Mouse (Mus musculus) liver, embryonic 12.5 days (tissue): ENCODE data around the gene Cemip2. TPM values are rescaled to one million over a fixed set of nuclear protein-coding genes. Genes with fewer than 3 reads are reported as not detected.

Experiments
- ATAC-seq: fragments of 200-750 bp; cut with Nextera tagmentation; 2 replicates; pipeline ENCODE4 v1.8.0; 2017; ENCODE audit warnings: moderate number of reproducible peaks, mild to moderate bottlenecking, moderate library complexity
- H3K27ac ChIP-seq: fragments of 300-500 bp; sonication (generic); 2 replicates; pipeline ENCODE4 v1.5.1; 2016; ENCODE audit warnings: mild to moderate bottlenecking
- H3K27me3 ChIP-seq: fragments of 300-500 bp; sonication (generic); replicated peaks from 2 replicates; pipeline ENCODE4 v1.6.1; 2016; ENCODE audit warnings: mild to moderate bottlenecking, moderate library complexity
- H3K36me3 ChIP-seq: fragments of 300-500 bp; sonication (generic); 2 replicates; pipeline ENCODE4 v1.6.1; 2016; ENCODE audit warnings: mild to moderate bottlenecking, moderate library complexity
- H3K4me1 ChIP-seq: fragments of 300-500 bp; sonication (generic); 2 replicates; pipeline ENCODE4 v1.6.1; 2016
- H3K4me2 ChIP-seq: fragments of 300-500 bp; sonication (generic); 2 replicates; pipeline ENCODE4 v1.6.1; 2016; ENCODE audit warnings: mild to moderate bottlenecking, moderate library complexity
- H3K4me3 ChIP-seq: fragments of 300-500 bp; sonication (generic); 2 replicates; pipeline ENCODE4 v1.5.1; 2016; ENCODE audit warnings: mild to moderate bottlenecking, moderate library complexity
- H3K9ac ChIP-seq: fragments of 300-500 bp; sonication (generic); 2 replicates; pipeline ENCODE4 v1.6.1; 2016; ENCODE audit warnings: mild to moderate bottlenecking, moderate library complexity
- H3K9me3 ChIP-seq: fragments of 300-500 bp; sonication (generic); replicated peaks from 2 replicates; pipeline ENCODE4 v1.6.1; 2016; ENCODE audit warnings: mild to moderate bottlenecking, moderate library complexity
- WGBS: fragments of 180-500 bp; shearing (Covaris S2); methylation state at CpG from one replicate; pipeline ENCODE4 v1.1.7; 2016; ENCODE audit not compliant: insufficient replicate concordance; 5-methylcytosine and 5-hydroxymethylcytosine counted together
- polyA plus RNA-seq: library from polyadenylated mRNA; unstranded; fragments of >200 nt; fragmentation: Nextera tagmentation; extraction: Ambion mirVana; gene quantifications from 2 replicates; pipeline ENCODE4 v1.2.1, GENCODE M21; 2016

The Cemip2 gene
- 13.7 and 15.0 TPM in 2 replicates for polyA plus RNA-seq

- peaks cover 17% of the 10 kb centered on the region for H3K27me3 ChIP-seq
- WGBS = under 1% methylated on average over 75 of the region's 75 CpGs
- H3K9ac ChIP-seq = peak within 1 kb of the TSS; percentile 77
- H3K4me3 ChIP-seq = peak within 1 kb of the TSS; percentile 80
- H3K4me1 ChIP-seq = peaks cover 23% of the 10 kb centered on the region
- peak within 1 kb of the TSS; percentile 78 for H3K27ac ChIP-seq
- H3K36me3 ChIP-seq = no peaks in the 10 kb centered on the region
- peak within 1 kb of the TSS; percentile 95 for H3K4me2 ChIP-seq
- peak; percentile 98 for ATAC-seq
- H3K9me3 ChIP-seq = no peaks in the 10 kb centered on the region
Measured at GRCm38 (mm10) chr19:21778147-21778917, at the start of gene Cemip2. Gene Cemip2 (plus strand): TSS chr19:21778342.

- Histone ChIP-seq H3K9ac (no peak overlapping the region), H3K27ac (no peak overlapping the region), H3K36me3 (no peaks in the 10 kb centered on the region), H3K4me1 (no peaks in the 10 kb centered on the region), H3K4me3 (no peak overlapping the region), H3K9me3 (no peaks in the 10 kb centered on the region), H3K27me3 (no peaks in the 10 kb centered on the region), H3K4me2 (no peak overlapping the region)
- ATAC-seq = no peak
- WGBS = 70% methylated on average over 6 of the region's 6 CpGs
Measured at GRCm38 (mm10) chr19:21728342-21728741, 49.8 kb upstream of the Cemip2 start.

- WGBS = 77% methylated on average over 5 of the region's 5 CpGs
- no peak overlapping the region for H3K4me3 ChIP-seq
- no peak for ATAC-seq
- no peaks in the 10 kb centered on the region for H3K36me3 ChIP-seq
- 0 out of 2 replicates have a peak, but pooled peaks cover 1% of the 10 kb centered on the region for H3K4me1 ChIP-seq
- H3K9me3 ChIP-seq = no peaks in the 10 kb centered on the region
- no peak overlapping the region for H3K4me2 ChIP-seq
- H3K27ac ChIP-seq = no peak overlapping the region
- H3K27me3 ChIP-seq = no peaks in the 10 kb centered on the region
- no peak overlapping the region for H3K9ac ChIP-seq
Measured at GRCm38 (mm10) chr19:21731887-21732286, 46.3 kb upstream of the Cemip2 start.

GRCm38 (mm10) chr19:21733176-21733575, 45.0 kb upstream of the Cemip2 start:
- Histone ChIP-seq H3K27ac (no peak overlapping the region), H3K4me1 (peaks cover 11% of the 10 kb centered on the region), H3K36me3 (no peaks in the 10 kb centered on the region), H3K9me3 (no peaks in the 10 kb centered on the region), H3K27me3 (no peaks in the 10 kb centered on the region), H3K9ac (no peak overlapping the region), H3K4me3 (no peak overlapping the region), H3K4me2 (no peak overlapping the region)
- ATAC-seq = no peak
- 88% methylated on average over 2 of the region's 2 CpGs for WGBS

- Histone ChIP-seq H3K9ac (no peak overlapping the region), H3K9me3 (no peaks in the 10 kb centered on the region), H3K4me2 (no peak overlapping the region), H3K4me3 (no peak overlapping the region), H3K36me3 (no peaks in the 10 kb centered on the region), H3K4me1 (peaks cover 17% of the 10 kb centered on the region), H3K27me3 (no peaks in the 10 kb centered on the region), H3K27ac (no peak overlapping the region)
- ATAC-seq = no peak
- WGBS = 34% methylated on average over 5 of the region's 5 CpGs
Measured at GRCm38 (mm10) chr19:21734112-21734511, 44.0 kb upstream of the Cemip2 start.

GRCm38 (mm10) chr19:21737446-21737845, 40.7 kb upstream of the Cemip2 start:
- Histone ChIP-seq H3K9me3 (no peaks in the 10 kb centered on the region), H3K27ac (no peak overlapping the region), H3K4me3 (peak overlapping the region; percentile 31), H3K4me2 (peak overlapping the region; percentile 64), H3K9ac (no peak overlapping the region), H3K4me1 (peaks cover 17% of the 10 kb centered on the region), H3K36me3 (no peaks in the 10 kb centered on the region), H3K27me3 (no peaks in the 10 kb centered on the region)
- 9% methylated on average over 18 of the region's 18 CpGs for WGBS
- peak; percentile 76 for ATAC-seq

- Histone ChIP-seq H3K36me3 (no peaks in the 10 kb centered on the region), H3K9ac (no peak overlapping the region; the same call in 1 of the 2 replicates), H3K9me3 (no peaks in the 10 kb centered on the region), H3K27ac (peak overlapping the region; percentile 31), H3K4me2 (peak overlapping the region; percentile 64), H3K4me3 (peak overlapping the region; percentile 31), H3K4me1 (peaks cover 17% of the 10 kb centered on the region), H3K27me3 (no peaks in the 10 kb centered on the region)
- no peak for ATAC-seq
- WGBS = 25% methylated on average over 17 of the region's 17 CpGs
Measured at GRCm38 (mm10) chr19:21737881-21738590, 40.1 kb upstream of the Cemip2 start.

- Histone ChIP-seq H3K9me3 (no peaks in the 10 kb centered on the region), H3K27ac (peak overlapping the region; percentile 31), H3K4me3 (no peak overlapping the region)
Measured at GRCm38 (mm10) chr19:21738591-21739280, 39.4 kb upstream of the Cemip2 start.

GRCm38 (mm10) chr19:21742138-21742537, 36.0 kb upstream of the Cemip2 start:
- Histone ChIP-seq H3K27ac (no peak overlapping the region), H3K9me3 (no peaks in the 10 kb centered on the region), H3K4me3 (no peak overlapping the region), H3K36me3 (no peaks in the 10 kb centered on the region), H3K4me1 (peaks cover 14% of the 10 kb centered on the region), H3K27me3 (no peaks in the 10 kb centered on the region), H3K9ac (no peak overlapping the region), H3K4me2 (no peak overlapping the region)
- WGBS = 79% methylated on average over 12 of the region's 12 CpGs
- no peak for ATAC-seq

More at GRCm38 (mm10) chr19:21738591-21739280, 39.4 kb upstream of the Cemip2 start:
- H3K4me2 ChIP-seq = peak overlapping the region; percentile 64; the same call in 1 of the 2 replicates
- WGBS = 74% methylated on average over 18 of the region's 18 CpGs
- peaks cover 17% of the 10 kb centered on the region for H3K4me1 ChIP-seq
- H3K36me3 ChIP-seq = no peaks in the 10 kb centered on the region
- no peak for ATAC-seq
- H3K27me3 ChIP-seq = no peaks in the 10 kb centered on the region
- no peak overlapping the region for H3K9ac ChIP-seq

GRCm38 (mm10) chr19:21745586-21745985, 32.6 kb upstream of the Cemip2 start:
- Histone ChIP-seq H3K4me2 (no peak overlapping the region), H3K9me3 (no peaks in the 10 kb centered on the region), H3K27me3 (no peaks in the 10 kb centered on the region), H3K36me3 (no peaks in the 10 kb centered on the region), H3K9ac (no peak overlapping the region), H3K27ac (no peak overlapping the region), H3K4me3 (no peak overlapping the region), H3K4me1 (no peaks in the 10 kb centered on the region)
- no peak for ATAC-seq
- WGBS = 81% methylated on average over 2 of the region's 2 CpGs

- 19% methylated on average over 4 of the region's 4 CpGs for WGBS
Measured at GRCm38 (mm10) chr19:21747356-21747755, 30.8 kb upstream of the Cemip2 start.

GRCm38 (mm10) chr19:21750154-21750553, 28.0 kb upstream of the Cemip2 start:
- no peaks in the 10 kb centered on the region for H3K4me1 ChIP-seq
- H3K36me3 ChIP-seq = no peaks in the 10 kb centered on the region
- H3K4me3 ChIP-seq = no peak overlapping the region
- no peak for ATAC-seq
- 28% methylated on average over 2 of the region's 2 CpGs for WGBS
- no peak overlapping the region for H3K4me2 ChIP-seq
- no peaks in the 10 kb centered on the region for H3K9me3 ChIP-seq
- no peak overlapping the region for H3K27ac ChIP-seq
- no peak overlapping the region for H3K9ac ChIP-seq
- H3K27me3 ChIP-seq = no peaks in the 10 kb centered on the region

More at GRCm38 (mm10) chr19:21747356-21747755, 30.8 kb upstream of the Cemip2 start:
- no peak overlapping the region for H3K4me2 ChIP-seq
- no peak for ATAC-seq
- H3K9ac ChIP-seq = no peak overlapping the region
- no peak overlapping the region for H3K4me3 ChIP-seq
- no peaks in the 10 kb centered on the region for H3K9me3 ChIP-seq
- H3K4me1 ChIP-seq = no peaks in the 10 kb centered on the region
- no peak overlapping the region for H3K27ac ChIP-seq
- H3K36me3 ChIP-seq = no peaks in the 10 kb centered on the region
- no peaks in the 10 kb centered on the region for H3K27me3 ChIP-seq
